26 mouse cellular contexts compared by ENCODE assay signal in genomic region chr7:119343380-119343779, GRCm38 (mm10).
DNase-seq lines count a peak whose midpoint lies in the region; ATAC-seq lines count a peak whose summit lies in the region.
"Had no signal": no experiment of that assay in that cellular context is flagged by ENCODE, and none has a peak within 500 bp of the region (broad histone marks: within the 10 kb centered on the region; RNA-seq: fewer than 3 reads in every experiment).

No protein-coding gene starts in this region.

- no peak overlapping the region for H3K9ac ChIP-seq in liver, embryonic 11.5 days (ENCODE audit: low read depth, low read length)
- no peak overlapping the region for H3K9ac ChIP-seq in liver, embryonic 16.5 days (ENCODE audit: low read depth, low read length)
- H3K9ac ChIP-seq: embryonic facial prominence, embryonic 12.5 days; embryonic facial prominence, embryonic 15.5 days; forebrain, postnatal 0 days; hindbrain, embryonic 14.5 days had no signal

- H3K4me3 ChIP-seq in liver, embryonic 11.5 days (ENCODE audit: low read depth, low read length), result no peak overlapping the region
- no peak overlapping the region for H3K4me3 ChIP-seq in liver, embryonic 16.5 days (ENCODE audit: low read depth, low read length)
- H3K4me3 ChIP-seq: embryonic facial prominence, embryonic 12.5 days; embryonic facial prominence, embryonic 15.5 days; gastrocnemius, adult 2 months; hindbrain, embryonic 10.5 days had no signal

- no peaks in the 10 kb centered on the region for H3K4me1 ChIP-seq in liver, embryonic 11.5 days (replicated peaks; ENCODE audit: control insufficient read depth, insufficient read depth, low read length)
- H3K4me1 ChIP-seq in liver, embryonic 16.5 days (ENCODE audit: control insufficient read depth, low read depth, low read length), result no peaks in the 10 kb centered on the region
- H3K4me1 ChIP-seq: embryonic facial prominence, embryonic 12.5 days; embryonic facial prominence, embryonic 15.5 days; hindbrain, embryonic 10.5 days had no signal

- DNase-seq in kidney, postnatal 10 days, result peak; percentile 5
- DNase-seq in kidney, adult 9 months, result no peak
- DNase-seq in liver, embryonic 11.5 days (ENCODE audit: low spot score), result no peak
- DNase-seq in liver (no peak), 416B (ENCODE audit: low read depth) (peak; percentile 54)
- DNase-seq in heart, postnatal 36 days, result no peak
- DNase-seq in cerebellum, adult 8-10 months, result no peak
- DNase-seq: adrenal gland, postnatal 10 days; adrenal gland, postnatal 36 days; B cell, adult 2 months; cerebellum, adult 18-20 months; cerebellum, adult 9-11 months; cerebellum, postnatal 25 days; forebrain, postnatal 0 days; gastrocnemius, adult 2 months; gastrocnemius, postnatal 14 days; heart, adult 11 months had no signal

- H3K27me3 ChIP-seq in liver, embryonic 11.5 days (replicated peaks; ENCODE audit: control insufficient read depth, insufficient read depth, low read length), result no peaks in the 10 kb centered on the region
- no peaks in the 10 kb centered on the region for H3K27me3 ChIP-seq in liver, embryonic 16.5 days (ENCODE audit: control insufficient read depth, insufficient read depth, low read depth, low read length)
- H3K27me3 ChIP-seq: embryonic facial prominence, embryonic 12.5 days; embryonic facial prominence, embryonic 15.5 days; Patski had no signal

- 38% methylated on average over 1 of the region's 1 CpGs for WGBS in liver, embryonic 11.5 days
- 13% methylated on average over 1 of the region's 1 CpGs for WGBS in liver, embryonic 16.5 days (ENCODE audit: insufficient replicate concordance)

- H3K4me2 ChIP-seq in liver, embryonic 11.5 days, result no peak overlapping the region
- H3K4me2 ChIP-seq in liver, embryonic 16.5 days (ENCODE audit: low read depth, low read length), result no peak overlapping the region
- H3K4me2 ChIP-seq: embryonic facial prominence, embryonic 12.5 days; embryonic facial prominence, embryonic 15.5 days; heart, embryonic 11.5 days; hindbrain, embryonic 14.5 days had no signal

- H3K27ac ChIP-seq in liver, embryonic 11.5 days (ENCODE audit: low read depth, low read length), result no peak overlapping the region
- H3K27ac ChIP-seq in liver, embryonic 16.5 days (ENCODE audit: low read length), result no peak overlapping the region
- H3K27ac ChIP-seq: embryonic facial prominence, embryonic 12.5 days; embryonic facial prominence, embryonic 15.5 days; gastrocnemius, adult 2 months; hindbrain, embryonic 10.5 days; hindbrain, embryonic 14.5 days had no signal

- intact Hi-C loops in heart, postnatal 36 days (cut with DNase I), result no loop called here

- no peaks in the 10 kb centered on the region for H3K36me3 ChIP-seq in liver, embryonic 11.5 days (ENCODE audit: control insufficient read depth, insufficient read depth, low read length)
- H3K36me3 ChIP-seq in liver, embryonic 16.5 days (ENCODE audit: control insufficient read depth, insufficient read depth), result no peaks in the 10 kb centered on the region
- H3K36me3 ChIP-seq: embryonic facial prominence, embryonic 12.5 days; embryonic facial prominence, embryonic 15.5 days; G1E; hindbrain, embryonic 10.5 days had no signal

- 0 out of 2 replicates have a peak, but pooled peaks have one; percentile 15 for ATAC-seq in liver, embryonic 11.5 days (replicated peaks; ENCODE audit: low FRiP score)
- ATAC-seq in liver, embryonic 16.5 days (ENCODE audit: low read depth), result peak; percentile 51; the same call in 1 of the 2 replicates
- ATAC-seq: forebrain, embryonic 14.5 days; forebrain, postnatal 0 days; Patski had no signal

- no peaks in the 10 kb centered on the region for H3K9me3 ChIP-seq in liver, embryonic 11.5 days (ENCODE audit: control insufficient read depth, low read length)
- H3K9me3 ChIP-seq in liver, embryonic 16.5 days (replicated peaks; ENCODE audit: control insufficient read depth, low read length), result no peaks in the 10 kb centered on the region
- H3K9me3 ChIP-seq: embryonic facial prominence, embryonic 12.5 days; embryonic facial prominence, embryonic 15.5 days; hindbrain, embryonic 10.5 days had no signal

Comparison
In these comparisons a context has a peak if more than half of its experiments do, and no peak if none do; other contexts are left out.
1. DNase-seq: peak in kidney, postnatal 10 days (single experiment) and 416B (single experiment); none in kidney, adult 9 months (single experiment), liver, embryonic 11.5 days (single experiment), liver (single experiment), heart, postnatal 36 days (0 of 2) and cerebellum, adult 8-10 months (single experiment).